Mouse (Mus musculus) forebrain, embryonic 11.5 days (tissue): ENCODE results near the gene Oxld1. TPM values are rescaled to one million over a fixed set of nuclear protein-coding genes. Genes with fewer than 3 reads are reported as not detected.

Experiments used
- ATAC-seq: fragments of 200-750 bp; cut with Nextera tagmentation; replicated peaks from 2 replicates; pipeline ENCODE4 v1.8.0; 2017; ENCODE audit warnings: moderate TSS enrichment; ENCODE audit not compliant: low FRiP score
- DNase-seq: peaks from one replicate; pipeline ENCODE4 v3.0.0-alpha.2; 2017; ENCODE audit warnings: low spot score
- H3K27ac ChIP-seq: fragments of 300-500 bp; sonication (generic); 2 replicates; pipeline ENCODE4 v1.5.1; 2014; ENCODE audit warnings: low read depth, low read length
- H3K27me3 ChIP-seq: fragments of 300-500 bp; sonication (generic); 2 replicates; pipeline ENCODE4 v1.6.1; 2014; ENCODE audit warnings: mild to moderate bottlenecking, low read length, mixed read lengths; ENCODE audit not compliant: control insufficient read depth, insufficient read depth
- H3K36me3 ChIP-seq: fragments of 300-500 bp; sonication (generic); 2 replicates; pipeline ENCODE4 v1.6.1; 2014; ENCODE audit warnings: mild to moderate bottlenecking, low read length, moderate library complexity, mixed read lengths; ENCODE audit not compliant: control insufficient read depth, insufficient read depth
- H3K4me1 ChIP-seq: fragments of 300-500 bp; sonication (generic); replicated peaks from 2 replicates; pipeline ENCODE4 v1.6.1; 2014; ENCODE audit warnings: low read length, mixed read lengths; ENCODE audit not compliant: control insufficient read depth, insufficient read depth
- H3K4me2 ChIP-seq: fragments of 300-500 bp; sonication (generic); 2 replicates; pipeline ENCODE4 v1.6.1; 2014; ENCODE audit warnings: low read depth, mild to moderate bottlenecking, low read length, moderate library complexity, mixed read lengths; ENCODE audit not compliant: severe bottlenecking
- H3K4me3 ChIP-seq: fragments of 300-500 bp; sonication (generic); 2 replicates; pipeline ENCODE4 v1.5.1; 2014; ENCODE audit warnings: low read depth, low read length
- H3K9ac ChIP-seq: fragments of 300-500 bp; sonication (generic); 2 replicates; pipeline ENCODE4 v1.6.1; 2014; ENCODE audit warnings: low read length
- H3K9me3 ChIP-seq: fragments of 300-500 bp; sonication (generic); 2 replicates; pipeline ENCODE4 v1.6.1; 2016; ENCODE audit warnings: low read length, mixed read lengths; ENCODE audit not compliant: control insufficient read depth
- whole genome bisulfite sequencing: fragments of 180-500 bp; shearing (Covaris S2); extraction: QIAGEN DNeasy Blood & Tissue Kit; methylation state at CpG from one replicate; pipeline ENCODE4 v1.1.7; 2014; 5-methylcytosine and 5-hydroxymethylcytosine counted together
- polyA plus RNA-seq: library from polyadenylated mRNA; unstranded; fragments of >200 nt; fragmentation: Nextera tagmentation; extraction: Ambion mirVana; gene quantifications from 2 replicates; pipeline ENCODE4 v1.2.1, GENCODE M21; 2014

The Oxld1 gene
- polyA plus RNA-seq, 1 experiment from 2014 or later: 11.3 TPM

DNA sequence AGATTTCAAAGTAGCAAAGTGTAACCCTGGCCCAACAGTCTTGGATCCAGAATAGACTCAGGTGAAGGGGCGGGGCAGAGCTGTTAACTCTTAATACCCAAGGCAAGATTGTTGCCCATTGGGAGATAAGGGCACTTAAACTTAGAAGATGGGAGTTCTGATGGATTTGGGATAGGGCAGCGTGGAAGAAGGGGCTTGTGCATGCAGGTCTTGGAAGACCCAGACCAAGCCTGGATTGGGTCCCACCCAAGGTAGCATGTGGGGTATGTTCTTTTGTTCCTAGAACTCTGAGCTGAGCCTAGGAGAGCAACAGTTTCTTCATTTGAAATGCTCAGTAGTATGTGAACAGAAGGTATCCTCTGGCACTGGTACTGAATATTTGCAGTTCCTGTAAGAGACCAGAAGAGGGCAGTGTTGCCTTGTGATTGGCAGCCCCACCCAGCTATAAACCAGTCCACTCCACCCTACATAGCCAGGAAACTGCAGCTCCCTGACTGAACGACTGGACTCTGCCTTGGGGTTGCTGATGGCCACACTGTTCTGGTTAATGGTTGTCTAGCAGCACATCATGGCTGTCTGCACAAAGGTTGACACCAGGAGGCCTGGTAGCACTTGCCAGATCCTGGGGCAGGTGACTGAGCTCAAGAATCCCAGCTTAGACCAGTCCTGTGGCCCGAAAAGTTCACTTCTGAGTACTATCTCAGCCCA is 31.3 kb upstream of the Oxld1 start:
- Histone ChIP-seq H3K27ac (no peak overlapping the region), H3K9me3 (no peaks in the 10 kb centered on the region), H3K27me3 (no peaks in the 10 kb centered on the region), H3K4me1 (peaks cover 30% of the 10 kb centered on the region), H3K4me2 (no peak overlapping the region), H3K4me3 (no peak overlapping the region; the same call in 1 of the 2 replicates), H3K36me3 (peaks cover 11% of the 10 kb centered on the region; the same call in 1 of the 2 replicates), H3K9ac (no peak overlapping the region)
- DNase-seq (peak; percentile 75), ATAC-seq (no peak)
- WGBS: 67% methylated on average over 4 of the region's 4 CpGs

DNA sequence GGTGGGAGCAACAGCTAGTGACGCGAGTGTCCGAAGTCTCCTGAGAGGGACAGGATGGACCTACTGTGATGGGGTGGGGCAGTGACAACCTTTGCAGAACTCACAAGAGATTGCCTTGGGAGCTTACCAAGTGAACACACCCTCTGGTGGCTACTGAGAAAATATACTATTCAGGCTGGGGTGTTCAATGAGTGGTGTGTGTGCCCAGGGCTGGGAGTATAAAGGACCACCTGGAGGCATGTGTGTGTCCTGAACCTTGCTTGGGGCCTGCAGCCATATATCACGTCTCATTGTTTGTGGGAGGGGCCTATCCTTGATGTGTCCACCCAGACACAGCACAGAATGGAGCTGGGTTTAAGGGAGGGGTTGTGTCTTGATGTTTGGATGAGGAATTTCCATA is 30.6 kb upstream of the Oxld1 start:
- no peak overlapping the region for H3K4me3 ChIP-seq
- H3K27ac ChIP-seq: no peak overlapping the region
- no peak overlapping the region for H3K4me2 ChIP-seq
- 80% methylated on average over 4 of the region's 4 CpGs for WGBS
- DNase-seq: no peak
- no peak for ATAC-seq
- no peaks in the 10 kb centered on the region for H3K9me3 ChIP-seq
- peaks cover 11% of the 10 kb centered on the region; the same call in 1 of the 2 replicates for H3K36me3 ChIP-seq
- H3K4me1 ChIP-seq: peaks cover 27% of the 10 kb centered on the region
- H3K9ac ChIP-seq: no peak overlapping the region
- H3K27me3 ChIP-seq: no peaks in the 10 kb centered on the region

DNA sequence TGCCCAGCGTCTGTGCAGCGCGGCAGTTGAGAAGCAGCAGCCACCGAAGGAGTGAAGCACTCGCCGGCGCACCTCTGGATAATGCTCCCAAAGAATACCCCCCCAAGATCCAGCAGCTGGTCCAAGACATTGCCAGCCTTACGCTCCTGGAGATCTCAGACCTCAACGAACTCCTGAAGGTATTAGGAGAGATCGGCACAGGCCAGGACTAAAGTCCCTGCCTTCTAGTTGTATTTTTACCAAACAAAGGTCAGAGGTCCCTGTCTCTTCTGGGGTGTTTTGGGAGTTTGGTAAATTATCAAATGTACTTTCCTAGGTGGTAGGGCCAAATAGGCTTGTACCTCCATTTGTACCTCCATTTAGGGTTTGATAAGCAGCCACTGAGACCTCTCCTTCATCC is 27.4 kb upstream of the Oxld1 start:
- Histone ChIP-seq H3K9me3 (no peaks in the 10 kb centered on the region), H3K36me3 (peaks cover 11% of the 10 kb centered on the region; the same call in 1 of the 2 replicates), H3K4me2 (peak overlapping the region; percentile 87), H3K27ac (peak overlapping the region; percentile 2; the same call in 1 of the 2 replicates), H3K9ac (peak overlapping the region; percentile 94), H3K27me3 (no peaks in the 10 kb centered on the region), H3K4me3 (peak overlapping the region; percentile 72), H3K4me1 (peaks cover 12% of the 10 kb centered on the region)
- ATAC-seq (no peak), DNase-seq (no peak)
- 15% methylated on average over 10 of the region's 10 CpGs for WGBS

DNA sequence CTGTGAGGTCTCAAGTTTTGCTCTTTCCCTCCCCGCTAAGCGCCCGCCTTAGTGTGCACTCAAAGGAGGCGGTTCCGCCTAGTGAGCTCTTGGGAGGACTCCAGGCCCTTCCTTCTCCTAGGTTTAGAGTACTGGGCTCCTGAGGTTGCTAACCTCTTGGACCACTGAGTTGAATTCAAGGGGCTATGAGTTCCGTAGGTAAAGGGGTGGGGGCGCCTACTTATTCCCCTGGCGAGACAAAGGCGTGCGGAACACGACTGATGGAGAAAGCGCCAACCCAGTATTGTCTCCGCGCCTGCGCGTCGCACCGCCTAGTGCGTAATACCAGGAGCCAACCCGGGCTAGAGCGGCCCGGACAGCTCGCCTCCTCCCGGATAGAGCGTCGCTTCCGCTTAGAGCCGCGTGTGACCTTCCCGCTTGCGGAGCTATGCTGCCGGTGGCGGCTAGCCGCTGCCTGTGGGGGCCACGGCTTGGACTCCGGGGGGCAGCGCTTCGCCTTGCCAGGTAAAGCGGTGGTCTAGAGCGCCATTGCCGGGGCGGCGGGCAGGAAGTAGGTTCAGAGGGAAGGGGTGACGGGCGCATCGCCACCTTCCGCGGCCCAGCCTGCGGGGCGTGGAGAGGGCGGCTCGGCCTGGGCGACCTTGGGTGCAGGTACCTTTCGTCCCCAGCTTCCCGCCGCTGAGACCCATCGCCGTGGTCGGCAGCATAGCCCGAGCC is 26.6 kb upstream of the Oxld1 start, which contains the start of gene Mrpl12:
Mrpl12 (plus strand) TSS at position 349 of the 717 bp plus-strand sequence.
- peak within 1 kb of the TSS; percentile 72 for H3K4me3 ChIP-seq
- peaks cover 11% of the 10 kb centered on the region for H3K4me1 ChIP-seq
- peak; percentile 93 for DNase-seq
- H3K4me2 ChIP-seq: peak within 1 kb of the TSS; percentile 87
- peak within 1 kb of the TSS; percentile 76 for H3K27ac ChIP-seq
- peaks cover 15% of the 10 kb centered on the region; the same call in 1 of the 2 replicates for H3K36me3 ChIP-seq
- no peaks in the 10 kb centered on the region for H3K27me3 ChIP-seq
- WGBS: under 1% methylated on average over 58 of the region's 60 CpGs
- H3K9me3 ChIP-seq: no peaks in the 10 kb centered on the region
- peak within 1 kb of the TSS; percentile 94 for H3K9ac ChIP-seq
- peak; percentile 95 for ATAC-seq

DNA sequence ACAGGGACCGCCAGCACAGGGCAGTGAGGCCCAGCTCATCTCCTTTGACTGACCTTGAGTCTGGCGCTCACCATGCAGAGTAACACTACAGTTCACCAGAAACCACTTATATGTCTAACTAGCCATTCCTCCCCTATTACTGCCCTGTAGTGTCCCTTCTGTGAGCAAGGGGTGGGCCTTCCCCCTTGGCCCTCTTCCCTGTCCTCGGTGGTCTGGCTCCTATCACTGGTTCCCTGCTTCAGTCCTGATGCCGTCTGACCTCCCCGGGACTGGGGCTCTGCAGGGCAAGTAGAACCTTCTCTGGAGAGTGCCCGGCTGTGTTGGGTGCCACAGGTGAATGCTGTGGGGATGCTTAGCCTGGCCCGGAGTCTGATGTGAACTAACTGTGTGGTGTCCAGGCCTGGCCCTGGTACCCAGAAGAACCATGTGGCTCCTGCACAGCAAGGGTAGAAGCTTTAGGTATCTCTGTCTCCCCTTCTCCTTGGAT is 25.6 kb upstream of the Oxld1 start:
- H3K4me3 ChIP-seq: no peak overlapping the region
- peaks cover 17% of the 10 kb centered on the region; the same call in 1 of the 2 replicates for H3K36me3 ChIP-seq
- peak overlapping the region; percentile 87; the same call in 1 of the 2 replicates for H3K4me2 ChIP-seq
- no peaks in the 10 kb centered on the region for H3K9me3 ChIP-seq
- DNase-seq (no peak), ATAC-seq (no peak)
- peaks cover 10% of the 10 kb centered on the region for H3K4me1 ChIP-seq
- 89% methylated on average over 7 of the region's 7 CpGs for WGBS
- peak overlapping the region; percentile 94 for H3K9ac ChIP-seq
- peak overlapping the region; percentile 76; the same call in 1 of the 2 replicates for H3K27ac ChIP-seq
- H3K27me3 ChIP-seq: no peaks in the 10 kb centered on the region

DNA sequence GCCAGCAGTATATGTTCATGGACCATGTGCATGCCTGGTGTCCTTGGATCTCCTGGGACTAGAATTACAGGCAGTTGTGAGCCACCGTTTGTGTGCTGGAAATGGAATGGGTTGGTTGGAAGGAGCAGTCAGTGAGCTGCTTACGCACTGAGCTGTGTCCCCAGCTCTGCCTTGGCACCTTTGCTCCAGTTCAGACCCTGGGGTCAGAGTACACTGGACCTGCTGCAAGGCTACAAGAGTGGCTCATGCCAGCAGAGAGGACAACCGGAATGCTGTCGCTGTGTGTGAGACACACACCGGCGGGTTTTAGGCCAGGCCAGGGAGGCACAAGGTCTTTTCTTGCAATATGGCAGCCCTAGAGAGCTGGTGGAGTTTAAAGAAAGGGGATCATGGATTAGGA is 14.2 kb upstream of the Oxld1 start:
- Histone ChIP-seq H3K4me1 (0 out of 2 replicates have a peak, but pooled peaks cover 4% of the 10 kb centered on the region), H3K27ac (no peak overlapping the region), H3K9ac (no peak overlapping the region), H3K4me2 (no peak overlapping the region), H3K27me3 (no peaks in the 10 kb centered on the region), H3K36me3 (peaks cover 11% of the 10 kb centered on the region), H3K4me3 (no peak overlapping the region), H3K9me3 (no peaks in the 10 kb centered on the region)
- ATAC-seq (no peak), DNase-seq (no peak)
- 97% methylated on average over 6 of the region's 6 CpGs for WGBS

DNA sequence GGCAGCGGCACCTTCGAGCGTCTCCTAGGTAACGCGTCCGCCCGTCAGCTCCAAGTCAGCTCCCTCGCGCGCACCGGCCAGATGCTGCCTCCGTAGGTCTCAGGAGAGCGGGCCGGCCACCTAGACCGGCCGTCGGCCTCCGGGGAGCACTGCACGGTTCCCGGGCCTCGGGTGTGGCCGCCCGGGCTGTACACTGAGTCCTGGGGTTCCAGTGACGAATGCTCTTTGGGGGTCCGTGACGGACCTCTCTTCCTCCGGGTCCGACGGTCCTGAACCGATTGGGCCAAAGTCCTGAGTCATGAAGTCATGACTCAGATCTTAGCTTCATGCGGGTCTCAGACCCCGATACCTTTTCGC is 9.8 kb upstream of the Oxld1 start:
- Histone ChIP-seq H3K27me3 (no peaks in the 10 kb centered on the region), H3K9me3 (no peaks in the 10 kb centered on the region), H3K4me1 (peaks cover 11% of the 10 kb centered on the region), H3K4me2 (peak overlapping the region; percentile 68), H3K9ac (peak overlapping the region; percentile 86), H3K27ac (peak overlapping the region; percentile 12; the same call in 1 of the 2 replicates), H3K4me3 (peak overlapping the region; percentile 91), H3K36me3 (peaks cover 4% of the 10 kb centered on the region; the same call in 1 of the 2 replicates)
- WGBS: 1% methylated on average over 33 of the region's 33 CpGs
- ATAC-seq (peak; percentile 68; the same call in 1 of the 2 replicates), DNase-seq (no peak)

DNA sequence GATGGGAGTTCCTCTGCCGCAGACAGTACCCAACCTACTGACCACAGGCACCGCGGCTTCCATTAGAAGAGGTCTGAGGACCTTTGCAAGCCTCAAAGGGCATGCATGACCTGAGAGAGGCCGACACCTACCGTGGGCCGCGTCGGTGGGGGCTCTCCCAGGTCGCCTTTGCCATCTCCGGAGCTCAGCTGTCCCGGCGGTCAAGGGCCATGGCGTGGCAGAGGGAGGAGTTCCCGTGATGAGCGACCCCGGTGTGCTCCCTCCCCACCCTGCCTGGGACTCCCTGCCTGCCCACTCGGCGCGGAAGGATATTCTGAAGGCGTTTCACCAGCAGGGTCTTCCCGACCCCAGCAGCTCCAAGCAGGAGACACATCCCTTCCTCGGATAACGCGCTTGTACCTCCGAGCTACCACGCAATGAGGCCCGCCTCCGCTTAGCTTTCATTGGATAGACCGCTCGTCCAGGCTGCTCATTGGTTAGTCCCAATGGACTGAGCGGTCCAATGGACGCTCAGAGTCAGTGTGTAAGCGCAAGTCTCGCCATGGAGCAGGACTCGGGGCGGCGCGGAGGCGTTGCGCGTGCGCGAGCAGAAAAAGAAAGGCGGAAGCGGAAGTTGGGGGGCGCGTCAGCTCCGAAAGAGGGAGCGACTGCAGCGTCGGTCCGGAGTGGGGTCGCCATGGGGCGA is 9.3 kb upstream of the Oxld1 start, which contains the start of gene Arl16:
Arl16 (minus strand) TSS at position 557 of the 685 bp plus-strand sequence.
- peaks cover 11% of the 10 kb centered on the region for H3K4me1 ChIP-seq
- H3K9ac ChIP-seq: peak within 1 kb of the TSS; percentile 91
- peaks cover 6% of the 10 kb centered on the region; the same call in 1 of the 2 replicates for H3K36me3 ChIP-seq
- peak; percentile 100 for ATAC-seq
- no peaks in the 10 kb centered on the region for H3K27me3 ChIP-seq
- H3K27ac ChIP-seq: peak within 1 kb of the TSS; percentile 59; the same call in 1 of the 2 replicates
- H3K4me3 ChIP-seq: peak within 1 kb of the TSS; percentile 91
- H3K9me3 ChIP-seq: no peaks in the 10 kb centered on the region
- peak; percentile 98 for DNase-seq
- peak within 1 kb of the TSS; percentile 68 for H3K4me2 ChIP-seq
- WGBS: under 1% methylated on average over 53 of the region's 54 CpGs
